Mouse (Mus musculus): ENCODE measurements around the gene Cox15.

- TF ChIP-seq RAD21 (IDR thresholded peaks at IDR 0.05; ENCODE audit: low read depth, low read length): no peak
- TF ChIP-seq POLR2AphosphoS2 (IDR thresholded peaks at IDR 0.05; ENCODE audit: low read length): no peak
- TF ChIP-seq POLR2A (IDR thresholded peaks at IDR 0.05; ENCODE audit: control insufficient read depth in 1 of 2, insufficient read depth in 1 of 2, low read depth in 1 of 2, low read length in 2 of 2, poor library complexity in 1 of 2): no peak
- no peak for TF ChIP-seq KAT2A (conservative IDR thresholded peaks at IDR 0.05; ENCODE audit: low read depth, low read length)
Observed at GRCm38 (mm10) chr19:43795511-43795910, 42.7 kb upstream of the Cox15 start.
